Mouse (Mus musculus): ENCODE results near the gene Slc25a33. TPM values are rescaled to one million over a fixed set of nuclear protein-coding genes. Genes with fewer than 3 reads are reported as not detected.

The Slc25a33 gene
- polyA plus RNA-seq, 1 experiment: 34.3 TPM

DNA sequence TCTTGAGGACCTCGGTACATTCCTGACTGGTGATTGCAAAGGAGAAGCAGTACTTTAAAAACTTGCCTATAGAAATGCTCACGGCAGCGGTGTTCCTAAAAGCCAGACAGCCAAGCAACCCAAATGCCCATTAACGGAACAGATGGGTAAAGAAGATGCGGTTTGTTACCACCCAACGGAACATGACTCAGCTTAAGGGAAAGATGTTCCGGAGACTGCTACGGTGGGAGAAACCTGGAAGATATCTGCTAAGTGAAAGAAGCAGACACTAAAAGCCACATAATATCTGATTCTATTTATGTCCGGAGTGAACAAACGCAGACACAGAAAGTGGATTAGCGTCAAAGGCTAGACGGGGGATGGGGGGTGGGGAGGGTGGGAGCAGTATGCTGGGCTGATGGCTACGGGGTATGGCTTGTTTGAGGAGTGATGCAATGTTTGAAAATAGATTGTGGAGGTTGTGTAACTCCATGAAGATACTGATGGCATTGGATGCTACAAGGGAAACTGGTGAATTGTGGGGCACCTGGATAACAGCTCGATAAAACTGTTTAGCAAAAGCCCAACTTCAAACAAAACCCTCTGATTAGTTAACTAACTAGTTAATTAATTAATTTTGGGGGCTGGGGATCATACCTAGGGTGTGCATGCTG lies 22.6 kb upstream of the Slc25a33 start:
- Histone ChIP-seq H3K4me2 (ENCODE audit: low read depth) (peak overlapping the region; percentile 62), H3K79me2 (ENCODE audit: control insufficient read depth, insufficient read depth) (no peaks in the 10 kb centered on the region), H3ac (ENCODE audit: control insufficient read depth, insufficient read length) (no peak overlapping the region), H3K4me3 (no peak overlapping the region), H3K27me3 (ENCODE audit: control insufficient read depth, insufficient read depth, insufficient read length) (no peaks in the 10 kb centered on the region), H3K36me3 (ENCODE audit: control insufficient read depth, insufficient read depth) (no peaks in the 10 kb centered on the region)
- TF ChIP-seq MYOG (IDR thresholded peaks at IDR 0.05; ENCODE audit: control insufficient read depth in 1 of 3, insufficient read depth in 1 of 3, insufficient read length in 2 of 3, low read depth in 2 of 3) (no peak), CEBPB (IDR thresholded peaks at IDR 0.05; ENCODE audit: insufficient read depth, poor library complexity, severe bottlenecking) (peak; percentile 80), MYOD1 (IDR thresholded peaks at IDR 0.05; ENCODE audit: control insufficient read depth in 1 of 3, insufficient read length in 2 of 3, low read depth in 2 of 3) (no peak)

- no peaks in the 10 kb centered on the region for H3K79me2 ChIP-seq (ENCODE audit: control insufficient read depth, insufficient read depth)
- H3K4me3 ChIP-seq: no peak overlapping the region
Measured at GRCm38 (mm10) chr4:149794966-149795477, 20.9 kb upstream of the Slc25a33 start.

DNA sequence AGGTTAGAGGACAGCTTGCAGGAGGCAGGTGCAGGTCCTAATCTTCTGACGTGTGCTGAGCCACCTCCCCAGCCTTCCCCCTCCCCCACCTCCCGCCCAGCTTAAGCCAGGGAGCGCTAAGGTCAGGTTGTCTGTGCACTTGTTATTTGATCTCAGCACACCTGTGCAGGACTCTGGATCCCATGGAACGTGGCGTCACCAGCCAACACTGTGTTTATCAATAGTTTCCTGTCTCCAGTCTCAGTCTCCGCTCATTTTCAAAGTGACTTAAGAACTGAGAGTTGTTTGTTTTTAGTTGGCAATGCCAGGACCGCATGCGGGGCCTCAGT lies 19.9 kb upstream of the Slc25a33 start:
- TF ChIP-seq TCF3 (IDR thresholded peaks at IDR 0.05; ENCODE audit: insufficient read length, low read depth) (no peak), MYOG (IDR thresholded peaks at IDR 0.05; ENCODE audit: control insufficient read depth in 1 of 3, insufficient read depth in 1 of 3, insufficient read length in 2 of 3, low read depth in 2 of 3) (no peak), CEBPB (IDR thresholded peaks at IDR 0.05; ENCODE audit: insufficient read depth, poor library complexity, severe bottlenecking) (no peak), USF1 (IDR thresholded peaks at IDR 0.05; ENCODE audit: low read depth) (no peak), SRF (IDR thresholded peaks at IDR 0.05; ENCODE audit: control insufficient read depth, insufficient read length, low read depth) (no peak), POLR2A (IDR thresholded peaks at IDR 0.05; ENCODE audit: insufficient read length, low read depth) (no peak)
- no peaks in the 10 kb centered on the region for H3K27me3 ChIP-seq (ENCODE audit: control insufficient read depth, insufficient read depth, insufficient read length)
- no peak overlapping the region for H3K4me3 ChIP-seq
- no peak overlapping the region for H3ac ChIP-seq (ENCODE audit: control insufficient read depth, insufficient read length)
- H3K4me2 ChIP-seq (ENCODE audit: low read depth): no peak overlapping the region
- H3K79me2 ChIP-seq (ENCODE audit: control insufficient read depth, insufficient read depth): no peaks in the 10 kb centered on the region
- no peaks in the 10 kb centered on the region for H3K36me3 ChIP-seq (ENCODE audit: control insufficient read depth, insufficient read depth)

More at GRCm38 (mm10) chr4:149794966-149795477, 20.9 kb upstream of the Slc25a33 start:
- no peak overlapping the region for H3K4me2 ChIP-seq (ENCODE audit: low read depth)
- no peak overlapping the region for H3ac ChIP-seq (ENCODE audit: control insufficient read depth, insufficient read length)
- H3K36me3 ChIP-seq (ENCODE audit: control insufficient read depth, insufficient read depth): no peaks in the 10 kb centered on the region
- no peak for TF ChIP-seq MYOG (IDR thresholded peaks at IDR 0.05; ENCODE audit: control insufficient read depth in 1 of 3, insufficient read depth in 1 of 3, insufficient read length in 2 of 3, low read depth in 2 of 3)
- no peak for TF ChIP-seq TCF12 (IDR thresholded peaks at IDR 0.05; ENCODE audit: insufficient read depth, poor library complexity, severe bottlenecking)
- TF ChIP-seq MAX (IDR thresholded peaks at IDR 0.05; ENCODE audit: low read depth): no peak
- TF ChIP-seq TCF3 (IDR thresholded peaks at IDR 0.05; ENCODE audit: insufficient read length, low read depth): no peak
- no peak for TF ChIP-seq MYOD1 (IDR thresholded peaks at IDR 0.05; ENCODE audit: control insufficient read depth in 1 of 3, insufficient read length in 2 of 3, low read depth in 2 of 3)
- no peak for TF ChIP-seq SRF (IDR thresholded peaks at IDR 0.05; ENCODE audit: control insufficient read depth, insufficient read length, low read depth)
- no peak for TF ChIP-seq REST (IDR thresholded peaks at IDR 0.05; ENCODE audit: insufficient read depth, insufficient read length)
- no peak for TF ChIP-seq E2F4 (IDR thresholded peaks at IDR 0.05; ENCODE audit: insufficient read depth)
- TF ChIP-seq USF1 (IDR thresholded peaks at IDR 0.05; ENCODE audit: low read depth): no peak
- TF ChIP-seq POLR2AphosphoS2 (IDR thresholded peaks at IDR 0.05; ENCODE audit: insufficient read length, low read depth): no peak
- TF ChIP-seq CEBPB (IDR thresholded peaks at IDR 0.05; ENCODE audit: insufficient read depth, poor library complexity, severe bottlenecking): no peak
- TF ChIP-seq POLR2A (IDR thresholded peaks at IDR 0.05; ENCODE audit: insufficient read length, low read depth): no peak
- no peaks in the 10 kb centered on the region for H3K27me3 ChIP-seq (ENCODE audit: control insufficient read depth, insufficient read depth, insufficient read length)

DNA sequence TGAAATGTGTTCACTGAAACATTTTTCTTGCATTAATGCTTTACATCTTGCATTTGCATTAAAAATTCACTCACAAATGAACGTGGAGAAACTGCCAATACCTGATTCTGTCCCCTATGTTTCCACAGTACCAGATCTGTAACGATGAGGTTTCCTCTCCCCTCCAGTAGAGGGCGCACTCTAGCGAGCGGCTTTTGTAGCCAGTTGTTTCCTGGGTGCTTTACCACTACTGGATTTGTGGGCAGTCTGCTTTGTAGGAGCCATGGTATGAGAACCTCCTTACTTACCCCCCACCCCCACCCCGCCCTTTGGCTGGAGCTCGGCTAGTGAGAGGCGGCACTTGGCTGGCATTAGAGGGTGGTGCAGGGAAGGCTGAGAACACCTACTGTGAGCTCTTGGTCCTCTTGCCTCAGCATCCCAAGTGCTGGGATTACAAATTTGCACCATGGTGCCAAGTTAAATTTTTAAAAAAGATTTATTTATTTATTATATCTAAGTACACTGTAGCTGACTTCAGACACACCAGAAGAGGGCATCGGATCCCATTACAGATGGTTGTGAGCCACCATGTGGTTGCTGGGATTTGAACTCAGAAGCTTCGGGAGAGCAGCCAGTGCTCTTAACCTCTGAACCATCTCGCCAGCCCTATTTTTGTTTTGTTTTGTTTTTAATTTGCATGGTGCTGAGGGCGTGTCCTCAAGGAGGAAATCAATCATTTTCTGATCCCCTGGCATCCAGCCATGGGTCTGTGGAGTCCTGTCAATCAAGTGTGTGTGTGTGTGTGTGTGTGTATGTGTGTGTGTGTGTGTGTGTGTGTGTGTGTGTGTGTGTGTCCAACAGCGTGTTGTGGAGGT lies 19.3 kb upstream of the Slc25a33 start:
- Histone ChIP-seq H3K4me2 (ENCODE audit: low read depth) (no peak overlapping the region), H3K4me3 (no peak overlapping the region), H3K79me2 (ENCODE audit: control insufficient read depth, insufficient read depth) (no peaks in the 10 kb centered on the region), H3ac (ENCODE audit: control insufficient read depth, insufficient read length) (no peak overlapping the region), H3K36me3 (ENCODE audit: control insufficient read depth, insufficient read depth) (no peaks in the 10 kb centered on the region), H3K27me3 (ENCODE audit: control insufficient read depth, insufficient read depth, insufficient read length) (no peaks in the 10 kb centered on the region)
- TF ChIP-seq E2F4 (IDR thresholded peaks at IDR 0.05; ENCODE audit: insufficient read depth) (no peak), CEBPB (IDR thresholded peaks at IDR 0.05; ENCODE audit: insufficient read depth, poor library complexity, severe bottlenecking) (no peak), POLR2AphosphoS2 (IDR thresholded peaks at IDR 0.05; ENCODE audit: insufficient read length, low read depth) (no peak), MYOD1 (IDR thresholded peaks at IDR 0.05; ENCODE audit: control insufficient read depth in 1 of 3, insufficient read length in 2 of 3, low read depth in 2 of 3) (no peak), MAX (IDR thresholded peaks at IDR 0.05; ENCODE audit: low read depth) (no peak), TCF12 (IDR thresholded peaks at IDR 0.05; ENCODE audit: insufficient read depth, poor library complexity, severe bottlenecking) (no peak), TCF3 (IDR thresholded peaks at IDR 0.05; ENCODE audit: insufficient read length, low read depth) (no peak), POLR2A (IDR thresholded peaks at IDR 0.05; ENCODE audit: insufficient read length, low read depth) (no peak), REST (IDR thresholded peaks at IDR 0.05; ENCODE audit: insufficient read depth, insufficient read length) (no peak), USF1 (IDR thresholded peaks at IDR 0.05; ENCODE audit: low read depth) (no peak), MYOG (IDR thresholded peaks at IDR 0.05; ENCODE audit: control insufficient read depth in 1 of 3, insufficient read depth in 1 of 3, insufficient read length in 2 of 3, low read depth in 2 of 3) (no peak), SRF (IDR thresholded peaks at IDR 0.05; ENCODE audit: control insufficient read depth, insufficient read length, low read depth) (no peak)

Data from myocyte (in vitro differentiated cells).